Mouse (Mus musculus): ENCODE data around the gene Kirrel. TPM values are rescaled to one million over a fixed set of nuclear protein-coding genes. Genes with fewer than 3 reads are reported as not detected.

The Kirrel gene
- polyA plus RNA-seq, 1 experiment: 6.0 TPM

DNA sequence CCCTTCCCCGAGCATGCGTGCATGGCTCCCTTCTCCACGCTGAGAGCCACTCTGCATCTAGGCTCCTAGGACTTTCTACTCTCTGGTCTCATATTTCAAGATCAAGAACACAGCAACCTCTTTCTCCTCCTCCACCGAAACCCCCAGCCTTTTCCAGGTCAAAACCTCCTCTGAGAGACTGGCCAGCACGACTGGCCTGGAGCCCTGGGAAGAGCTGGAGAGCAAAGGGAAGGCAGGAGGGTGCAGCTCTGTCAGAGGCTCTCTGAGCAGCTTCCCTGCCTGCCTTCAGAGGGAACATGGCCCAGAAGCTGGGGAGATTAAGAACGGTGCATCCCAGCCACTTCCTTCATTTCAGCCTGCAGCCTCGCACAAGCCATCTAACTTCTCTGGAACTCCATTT, 5.8 kb downstream of the Kirrel start:
- 72% methylated on average over 7 of the region's 7 CpGs for whole genome bisulfite sequencing
- TF ChIP-seq POLR2A (IDR thresholded peaks at IDR 0.05; ENCODE audit: low read depth, low read length) (no peak), CTCF (IDR thresholded peaks at IDR 0.05; ENCODE audit: extremely low read depth, insufficient read depth, insufficient read length, insufficient replicate concordance) (no peak)
- Histone ChIP-seq H3K4me1 (ENCODE audit: control insufficient read depth, insufficient read depth, insufficient read length) (0 out of 2 replicates have a peak, but pooled peaks cover 2% of the 10 kb centered on the region), H3K36me3 (ENCODE audit: control insufficient read depth, insufficient read depth, low read length) (no peaks in the 10 kb centered on the region), H3K27ac (ENCODE audit: insufficient read depth, low read length) (no peak overlapping the region), H3K4me3 (ENCODE audit: extremely low read depth, insufficient read depth, insufficient read length) (no peak overlapping the region), H3K27me3 (ENCODE audit: control insufficient read depth, insufficient read depth, low read length) (peaks cover 3% of the 10 kb centered on the region; the same call in 1 of the 2 replicates)
- no peak for DNase-seq (ENCODE audit: low read depth in 1 of 2, low spot score in 2 of 2)

GRCm38 (mm10) chr3:87167621-87168020, 6.9 kb downstream of the Kirrel start:
- TF ChIP-seq POLR2A (IDR thresholded peaks at IDR 0.05; ENCODE audit: low read depth, low read length) (no peak), CTCF (IDR thresholded peaks at IDR 0.05; ENCODE audit: extremely low read depth, insufficient read depth, insufficient read length, insufficient replicate concordance) (no peak)
- no peak for DNase-seq (ENCODE audit: low read depth in 1 of 2, low spot score in 2 of 2)
- no peak overlapping the region for H3K27ac ChIP-seq (ENCODE audit: insufficient read depth, low read length)
- 0 out of 2 replicates have a peak, but pooled peaks cover 1% of the 10 kb centered on the region for H3K27me3 ChIP-seq (ENCODE audit: control insufficient read depth, insufficient read depth, low read length)
- H3K36me3 ChIP-seq (ENCODE audit: control insufficient read depth, insufficient read depth, low read length): no peaks in the 10 kb centered on the region
- H3K4me1 ChIP-seq (ENCODE audit: control insufficient read depth, insufficient read depth, insufficient read length): peaks cover 9% of the 10 kb centered on the region; the same call in 1 of the 2 replicates
- WGBS: 71% methylated on average over 6 of the region's 6 CpGs
- H3K4me3 ChIP-seq (ENCODE audit: extremely low read depth, insufficient read depth, insufficient read length): no peak overlapping the region

DNA sequence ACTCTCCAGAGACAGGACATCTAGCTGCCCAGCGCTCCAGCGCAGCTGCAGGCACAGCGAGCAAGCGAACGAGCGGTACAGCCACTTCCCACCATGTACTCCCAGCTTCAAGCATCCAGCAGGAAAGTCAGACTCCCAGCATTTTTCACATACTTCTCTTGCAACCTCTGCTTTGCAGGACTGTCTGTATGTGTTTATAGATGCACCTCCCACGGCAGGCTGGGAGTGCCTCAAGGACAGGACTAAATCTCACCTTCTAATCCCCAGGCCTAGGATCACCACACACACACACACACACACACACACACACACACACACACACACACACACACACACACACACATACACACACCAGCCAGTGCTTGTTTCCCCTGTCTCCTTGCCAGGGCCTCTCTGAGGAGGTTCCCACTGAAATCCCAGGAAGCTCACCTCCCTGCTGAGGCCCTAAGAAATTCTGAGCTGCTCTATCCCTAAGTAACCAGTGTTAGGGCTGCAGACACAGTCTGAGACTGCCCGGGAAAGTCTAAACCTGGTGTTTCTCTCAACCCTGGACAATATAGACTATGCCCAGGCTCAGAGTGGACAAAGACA, 9.2 kb downstream of the Kirrel start:
- Histone ChIP-seq H3K4me1 (ENCODE audit: control insufficient read depth, insufficient read depth, insufficient read length) (peaks cover 9% of the 10 kb centered on the region; the same call in 1 of the 2 replicates), H3K27me3 (ENCODE audit: control insufficient read depth, insufficient read depth, low read length) (no peaks in the 10 kb centered on the region), H3K4me3 (ENCODE audit: extremely low read depth, insufficient read depth, insufficient read length) (no peak overlapping the region), H3K36me3 (ENCODE audit: control insufficient read depth, insufficient read depth, low read length) (no peaks in the 10 kb centered on the region), H3K27ac (ENCODE audit: insufficient read depth, low read length) (peak overlapping the region; percentile 33; the same call in 1 of the 2 replicates)
- TF ChIP-seq POLR2A (IDR thresholded peaks at IDR 0.05; ENCODE audit: low read depth, low read length) (no peak), CTCF (IDR thresholded peaks at IDR 0.05; ENCODE audit: extremely low read depth, insufficient read depth, insufficient read length, insufficient replicate concordance) (no peak)
- WGBS: 79% methylated on average over 8 of the region's 8 CpGs
- DNase-seq (ENCODE audit: low read depth in 1 of 2, low spot score in 2 of 2): no peak

DNA sequence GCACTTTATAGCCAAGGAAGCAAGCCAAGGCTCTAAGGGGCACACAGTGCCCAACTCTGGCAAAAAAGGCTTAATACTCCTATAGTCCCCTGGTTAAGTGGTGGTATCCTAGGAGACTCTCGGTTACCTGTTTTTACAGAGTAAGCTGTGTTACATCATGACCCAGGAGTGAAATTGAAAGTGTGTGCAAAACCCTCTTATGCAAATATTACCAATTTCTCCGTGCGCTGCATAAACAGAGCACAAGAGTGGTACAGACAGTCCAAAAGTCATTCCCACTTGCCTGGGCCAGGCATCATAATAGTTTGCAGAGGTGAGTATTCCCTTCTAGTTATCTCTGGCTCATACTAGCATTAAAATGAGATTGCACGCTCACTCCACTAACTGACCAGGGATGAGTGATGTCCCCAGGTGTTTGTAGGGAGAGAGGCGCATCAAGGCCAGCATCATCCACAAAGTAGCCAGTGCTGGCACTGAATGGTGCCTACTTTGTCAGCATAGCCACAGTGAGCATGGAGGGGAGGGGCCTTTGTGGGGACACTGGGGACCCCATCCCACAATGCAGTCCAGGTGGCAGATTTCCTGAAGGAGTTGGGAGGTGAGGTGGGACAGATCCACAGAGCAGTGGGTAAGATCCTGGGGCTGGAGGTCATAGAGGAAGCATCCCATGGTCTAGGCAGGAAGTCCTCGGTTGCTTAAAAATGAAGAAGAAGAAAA, 10.3 kb downstream of the Kirrel start:
- H3K27me3 ChIP-seq (ENCODE audit: control insufficient read depth, insufficient read depth, low read length): no peaks in the 10 kb centered on the region
- no peak for DNase-seq (ENCODE audit: low read depth in 1 of 2, low spot score in 2 of 2)

DNA sequence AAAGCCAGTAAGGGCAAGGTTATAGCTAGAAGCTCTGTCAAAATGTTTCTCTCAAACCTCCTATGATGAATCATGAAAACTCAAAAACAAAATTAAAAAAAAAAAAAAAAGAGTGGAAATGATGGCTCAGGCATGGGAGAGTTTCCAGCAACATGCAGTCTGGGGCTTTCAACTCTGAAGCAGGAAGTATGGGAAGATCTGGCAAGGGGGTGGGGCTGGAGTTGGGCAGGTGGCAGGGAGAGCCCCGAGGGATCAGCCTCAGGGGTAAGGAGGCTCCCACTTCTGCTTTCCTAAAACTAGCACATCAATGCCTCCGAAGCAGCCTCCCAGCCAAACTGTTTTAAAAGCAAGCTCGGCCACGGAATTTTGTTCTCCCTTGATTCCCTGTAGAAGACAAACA, 11.4 kb downstream of the Kirrel start:
- Histone ChIP-seq H3K36me3 (ENCODE audit: control insufficient read depth, insufficient read depth, low read length) (no peaks in the 10 kb centered on the region), H3K4me3 (ENCODE audit: extremely low read depth, insufficient read depth, insufficient read length) (no peak overlapping the region), H3K27ac (ENCODE audit: insufficient read depth, low read length) (no peak overlapping the region), H3K4me1 (ENCODE audit: control insufficient read depth, insufficient read depth, insufficient read length) (peaks cover 9% of the 10 kb centered on the region; the same call in 1 of the 2 replicates), H3K27me3 (ENCODE audit: control insufficient read depth, insufficient read depth, low read length) (no peaks in the 10 kb centered on the region)
- TF ChIP-seq CTCF (IDR thresholded peaks at IDR 0.05; ENCODE audit: extremely low read depth, insufficient read depth, insufficient read length, insufficient replicate concordance) (no peak), POLR2A (IDR thresholded peaks at IDR 0.05; ENCODE audit: low read depth, low read length) (no peak)
- 22% methylated on average over 4 of the region's 4 CpGs for WGBS
- DNase-seq (ENCODE audit: low read depth in 1 of 2, low spot score in 2 of 2): peak in 1 of 2 experiments; percentile 12

More for the DNA sequence above, 10.3 kb downstream of the Kirrel start:
- 63% methylated on average over 6 of the region's 6 CpGs for WGBS
- peaks cover 9% of the 10 kb centered on the region; the same call in 1 of the 2 replicates for H3K4me1 ChIP-seq (ENCODE audit: control insufficient read depth, insufficient read depth, insufficient read length)
- H3K4me3 ChIP-seq (ENCODE audit: extremely low read depth, insufficient read depth, insufficient read length): no peak overlapping the region
- TF ChIP-seq POLR2A (IDR thresholded peaks at IDR 0.05; ENCODE audit: low read depth, low read length): no peak
- no peak for TF ChIP-seq CTCF (IDR thresholded peaks at IDR 0.05; ENCODE audit: extremely low read depth, insufficient read depth, insufficient read length, insufficient replicate concordance)
- H3K27ac ChIP-seq (ENCODE audit: insufficient read depth, low read length): no peak overlapping the region
- H3K36me3 ChIP-seq (ENCODE audit: control insufficient read depth, insufficient read depth, low read length): no peaks in the 10 kb centered on the region

DNA sequence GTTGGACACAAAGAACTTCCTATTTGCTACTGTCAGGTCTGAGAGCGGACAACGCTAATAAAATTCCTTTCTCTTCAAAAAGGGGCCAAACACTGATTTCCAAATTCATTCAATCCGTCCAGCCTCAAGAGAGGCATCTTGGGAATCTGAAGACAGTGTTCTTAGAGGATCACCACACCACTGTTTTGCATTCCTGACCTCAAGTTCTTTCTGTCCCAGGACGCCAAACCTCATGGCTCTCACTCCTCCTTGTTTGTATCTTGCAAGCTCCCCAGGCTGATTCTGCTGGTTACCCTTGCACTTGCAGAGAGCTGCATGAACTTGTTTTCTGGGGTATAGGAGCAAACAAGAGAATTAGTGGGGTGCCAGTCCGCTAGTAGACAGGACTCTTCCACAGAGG, 12.2 kb downstream of the Kirrel start:
- Histone ChIP-seq H3K36me3 (ENCODE audit: control insufficient read depth, insufficient read depth, low read length) (no peaks in the 10 kb centered on the region), H3K27ac (ENCODE audit: insufficient read depth, low read length) (no peak overlapping the region), H3K4me1 (ENCODE audit: control insufficient read depth, insufficient read depth, insufficient read length) (peaks cover 9% of the 10 kb centered on the region; the same call in 1 of the 2 replicates), H3K4me3 (ENCODE audit: extremely low read depth, insufficient read depth, insufficient read length) (no peak overlapping the region), H3K27me3 (ENCODE audit: control insufficient read depth, insufficient read depth, low read length) (no peaks in the 10 kb centered on the region)
- no peak for TF ChIP-seq CTCF (IDR thresholded peaks at IDR 0.05; ENCODE audit: extremely low read depth, insufficient read depth, insufficient read length, insufficient replicate concordance)
- no peak for TF ChIP-seq POLR2A (IDR thresholded peaks at IDR 0.05; ENCODE audit: low read depth, low read length)
- no peak for DNase-seq (ENCODE audit: low read depth in 1 of 2, low spot score in 2 of 2)
- WGBS: 85% methylated on average over 5 of the region's 5 CpGs

All from spleen, adult 2 months (tissue).